Mouse (Mus musculus): ENCODE results near the gene Cdhr1. TPM values are rescaled to one million over a fixed set of nuclear protein-coding genes. Genes with fewer than 3 reads are reported as not detected.
"Not testable (repeated sequence)": the region's sequence is repeated elsewhere in the genome, so short reads cannot be mapped to it uniquely, and the experiment has no call there.

Gene Cdhr1
- 1 to 10 TPM; 7.5 to 8.5 TPM for total RNA-seq (2021)

DNA sequence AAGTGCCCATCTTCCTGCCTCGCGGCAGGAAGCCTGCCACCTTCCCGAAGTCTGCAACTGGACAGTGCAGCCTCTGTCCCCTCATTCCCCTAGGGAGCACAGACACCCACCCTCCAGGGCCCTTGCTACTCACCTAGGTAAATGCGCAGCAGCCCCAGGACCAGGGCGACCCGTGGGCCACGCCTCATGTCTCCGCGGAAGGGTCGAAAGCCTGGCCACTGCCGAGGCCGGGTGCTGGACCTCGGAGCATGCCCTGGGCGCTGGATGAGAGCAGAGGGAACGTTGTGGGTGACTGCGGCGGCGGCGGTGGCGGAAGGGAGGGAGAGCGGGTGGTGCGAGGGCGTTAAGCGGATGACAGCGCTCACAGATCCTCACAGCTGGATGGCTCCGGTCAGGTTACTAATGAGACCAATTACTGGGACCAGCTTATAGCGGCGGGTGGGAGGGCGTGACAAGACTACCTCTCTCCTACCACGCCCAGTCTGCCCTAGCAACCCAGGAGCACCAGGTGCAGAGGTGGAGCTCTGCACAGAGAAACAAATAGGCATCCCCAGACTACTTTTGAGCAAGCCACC, at the start of gene Cdhr1:
TSS of gene Cdhr1 (minus strand) at position 392 of the 575 bp plus-strand sequence.
- DNase-seq: peak; percentile 15 to 22

- no peak for DNase-seq
These were observed 41.0 kb upstream of the Cdhr1 start for GRCm38 (mm10) chr14:37139051-37139710.

DNA sequence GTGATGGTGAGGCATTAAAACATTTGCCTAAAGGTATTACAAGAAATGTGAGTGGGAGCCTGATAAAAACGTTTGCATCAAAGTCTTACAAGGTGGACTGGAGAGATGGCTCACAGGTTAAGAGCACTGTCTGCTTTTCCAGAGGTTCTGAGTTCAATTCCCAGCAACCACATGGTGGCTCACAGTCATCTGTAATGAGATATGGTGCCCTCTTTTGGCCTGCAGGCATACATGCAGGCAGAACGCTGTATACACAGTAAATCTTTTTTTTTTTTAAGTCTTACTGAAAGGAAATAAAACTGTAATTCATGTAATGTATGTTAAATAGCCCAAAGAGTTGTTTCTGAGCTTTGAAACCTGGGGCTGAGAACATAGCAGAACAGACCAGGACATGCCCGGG, 39.4 kb upstream of the Cdhr1 start:
- not testable (repeated sequence) for DNase-seq

DNA sequence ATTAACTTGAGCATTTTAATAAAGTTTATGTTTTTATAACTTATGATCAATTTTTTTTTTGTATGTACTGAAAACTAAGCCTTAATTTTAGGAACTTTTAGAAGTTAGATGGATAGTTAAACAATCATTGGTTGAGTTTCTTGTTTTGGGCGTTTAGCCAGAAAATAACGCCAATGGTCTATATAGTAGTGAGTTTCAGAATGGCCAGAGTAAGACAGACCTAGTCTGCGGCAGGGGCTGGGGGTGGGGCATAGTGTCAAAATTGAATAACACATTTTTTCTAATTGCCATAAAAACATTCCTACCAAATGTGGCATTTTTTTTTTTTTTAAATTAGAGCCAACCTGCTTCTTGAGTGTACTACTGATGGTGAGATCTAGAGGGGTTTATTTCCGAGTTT, 38.0 kb upstream of the Cdhr1 start:
- DNase-seq: no peak

DNA sequence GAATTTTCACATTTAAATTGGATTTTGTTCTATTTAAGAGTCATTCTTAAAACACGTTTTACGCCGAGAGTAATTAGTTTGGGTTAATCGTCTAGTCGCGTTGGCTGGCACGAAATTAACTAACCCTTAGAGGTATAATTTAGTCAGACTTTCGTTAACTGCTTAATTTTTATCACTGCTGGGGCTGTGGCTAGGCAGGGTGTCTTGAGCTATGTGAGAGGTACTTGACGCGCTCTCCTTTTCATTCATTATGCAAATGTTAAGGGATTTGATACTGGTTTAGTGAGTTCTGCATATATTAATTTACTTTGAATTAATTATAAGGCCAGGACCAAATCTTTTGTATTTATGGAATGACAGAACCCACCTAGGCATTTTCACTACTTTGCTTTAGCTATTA, 37.5 kb upstream of the Cdhr1 start:
- DNase-seq: no peak

DNA sequence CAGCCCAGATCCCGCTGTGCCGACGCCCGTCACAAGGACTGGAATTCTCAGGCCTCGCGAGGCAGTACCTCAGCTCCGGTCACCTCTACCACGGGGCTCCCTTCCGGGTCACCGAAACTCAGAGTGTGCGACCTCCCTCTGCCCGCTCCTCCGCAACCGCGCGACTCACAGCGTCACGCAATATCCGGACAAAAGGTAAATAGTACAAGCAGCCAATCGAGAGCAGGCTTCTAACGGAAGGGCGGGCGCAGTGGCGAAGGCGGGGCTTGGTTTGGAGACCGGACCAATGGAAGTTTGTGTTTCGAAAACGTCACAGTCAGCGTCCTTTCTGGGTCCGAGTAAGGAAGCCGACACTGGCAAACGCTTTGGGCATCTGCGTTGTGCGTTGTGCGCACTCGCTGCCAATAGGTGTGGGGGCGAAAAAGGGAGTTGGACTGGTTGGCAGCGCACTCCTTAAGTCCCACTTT, 37.0 kb upstream of the Cdhr1 start, which contains the start of gene Ghitm:
TSS of gene Ghitm (minus strand) at position 146 of the 467 bp plus-strand sequence.
- peak; percentile 98 for DNase-seq

DNA sequence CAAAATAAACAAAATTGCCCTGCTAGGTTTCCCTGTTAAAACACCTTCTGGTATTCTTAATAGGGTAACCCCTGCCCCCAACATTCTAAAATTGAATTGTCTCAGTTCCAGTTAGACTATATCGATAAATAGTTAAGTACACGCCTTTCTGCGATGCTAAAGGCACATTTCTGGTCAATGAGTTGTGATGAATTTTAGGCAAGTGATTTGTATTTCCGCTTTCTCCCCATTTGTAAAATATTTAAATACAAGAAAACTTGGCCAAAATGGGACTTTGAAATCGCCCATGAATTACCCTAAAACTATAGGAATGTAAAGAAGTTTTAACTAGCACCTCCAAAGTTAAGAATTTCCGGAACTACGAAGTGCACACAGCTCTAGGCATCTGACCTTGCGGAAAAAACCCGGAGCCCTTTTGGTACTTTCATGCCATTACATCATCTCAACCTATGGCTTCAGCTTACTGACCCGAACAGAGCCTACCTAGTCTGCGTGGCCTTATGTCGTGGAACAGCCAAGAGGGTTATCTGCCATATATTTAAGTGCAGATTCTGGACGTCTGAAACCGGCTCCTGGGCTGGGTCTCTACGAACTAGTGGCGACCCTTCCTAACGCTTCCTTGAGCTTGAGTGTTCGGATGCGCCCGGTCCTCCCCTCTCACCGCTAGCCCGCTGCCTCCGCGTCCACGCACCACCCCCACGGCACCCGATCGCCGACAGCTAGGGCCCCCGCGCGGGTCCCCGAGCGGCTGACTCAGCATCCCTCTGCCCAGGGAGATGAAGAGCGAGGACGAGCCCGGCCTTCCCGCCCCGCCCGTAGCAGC, 36.4 kb upstream of the Cdhr1 start:
- DNase-seq: no peak

DNA sequence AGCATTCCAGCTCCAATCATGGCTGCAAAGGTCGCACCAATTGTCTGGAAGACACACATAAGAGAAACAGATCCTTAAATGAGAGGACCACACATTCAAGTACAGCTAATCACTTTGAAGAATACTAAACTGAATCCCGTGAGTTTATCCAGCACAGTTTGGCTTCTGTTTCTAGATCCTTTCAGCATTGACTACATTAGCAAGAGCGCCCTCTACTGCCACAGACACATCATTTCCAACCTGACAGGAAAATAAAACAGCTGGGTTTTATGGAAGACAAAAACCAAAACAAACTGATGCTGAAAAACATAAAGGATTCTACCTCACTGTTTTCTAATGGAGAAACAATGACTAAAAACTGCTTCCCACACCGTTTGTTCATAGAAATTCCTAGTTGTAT, 29.5 kb upstream of the Cdhr1 start:
- no peak for DNase-seq

DNA sequence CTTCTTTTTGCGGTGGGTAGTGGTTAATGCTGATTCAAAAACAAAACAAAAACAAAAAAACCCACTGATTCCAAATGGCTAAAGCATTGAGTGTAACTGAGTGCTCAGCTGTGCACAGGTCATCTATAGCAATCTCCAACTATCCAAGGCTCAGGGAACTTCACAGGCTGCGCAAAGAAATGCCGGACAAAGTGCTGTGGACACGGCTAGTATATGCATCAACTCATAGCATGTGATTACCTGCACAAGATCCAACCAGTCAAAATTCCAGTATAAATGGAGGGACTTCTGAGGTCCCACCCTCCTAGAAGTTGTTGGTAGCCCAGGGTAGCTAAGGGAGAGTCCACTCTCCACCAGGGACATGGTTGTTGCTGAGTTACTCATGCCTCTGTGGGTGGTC, 21.1 kb upstream of the Cdhr1 start:
- DNase-seq: no peak

- no peak for DNase-seq
These were observed 15.8 kb upstream of the Cdhr1 start, which contains the start of gene 2610528A11Rik for GRCm38 (mm10) chr14:37113922-37114321. Gene 2610528A11Rik, minus strand, starts transcription at chr14:37114022.

- DNase-seq: no peak
These were observed 14.8 kb upstream of the Cdhr1 start for GRCm38 (mm10) chr14:37112931-37113330.

- no peak for DNase-seq
These were observed 13.2 kb upstream of the Cdhr1 start for GRCm38 (mm10) chr14:37111371-37111770.

DNA sequence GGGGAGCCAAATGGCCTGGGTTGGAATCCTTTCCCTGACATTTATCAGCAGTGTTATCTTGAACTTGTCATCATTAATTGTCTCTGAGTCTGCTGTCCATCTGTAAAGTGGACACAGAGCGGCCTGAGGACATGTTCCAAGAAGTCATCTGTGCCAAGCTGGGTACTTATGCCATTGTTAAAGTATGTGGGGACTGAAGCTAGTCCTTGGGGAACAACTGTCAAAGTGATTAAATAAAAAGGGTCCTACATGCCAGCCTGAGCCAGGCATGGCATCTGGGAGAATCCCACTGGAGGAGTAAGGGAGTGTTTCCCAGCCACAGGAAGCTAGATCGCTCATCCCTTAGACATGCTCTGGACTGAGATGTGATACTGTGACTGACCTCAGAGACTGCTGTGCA, 12.3 kb upstream of the Cdhr1 start:
- no peak for DNase-seq

- DNase-seq: no peak
These were observed 11.8 kb upstream of the Cdhr1 start for GRCm38 (mm10) chr14:37109975-37110374.

DNA sequence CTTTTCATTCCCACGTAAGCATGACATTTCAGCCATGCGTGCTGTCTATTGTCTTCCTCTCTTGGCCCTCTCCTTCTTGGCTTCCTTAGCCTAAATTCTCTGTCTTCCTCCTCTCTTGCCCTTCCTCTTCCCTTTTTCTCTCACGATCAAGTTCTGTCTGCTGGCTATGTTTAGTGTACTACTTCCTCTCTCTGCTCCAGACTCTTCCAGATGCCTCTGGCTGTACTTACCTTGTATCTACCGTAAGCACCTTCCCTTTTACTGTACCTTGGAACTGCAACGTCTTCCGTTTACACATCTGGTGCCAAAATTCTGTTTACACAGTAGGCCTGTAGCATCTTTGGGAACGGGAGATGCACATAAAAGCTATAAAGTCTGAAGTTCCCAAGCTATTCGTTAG, 11.3 kb upstream of the Cdhr1 start:
- no peak for DNase-seq

DNA sequence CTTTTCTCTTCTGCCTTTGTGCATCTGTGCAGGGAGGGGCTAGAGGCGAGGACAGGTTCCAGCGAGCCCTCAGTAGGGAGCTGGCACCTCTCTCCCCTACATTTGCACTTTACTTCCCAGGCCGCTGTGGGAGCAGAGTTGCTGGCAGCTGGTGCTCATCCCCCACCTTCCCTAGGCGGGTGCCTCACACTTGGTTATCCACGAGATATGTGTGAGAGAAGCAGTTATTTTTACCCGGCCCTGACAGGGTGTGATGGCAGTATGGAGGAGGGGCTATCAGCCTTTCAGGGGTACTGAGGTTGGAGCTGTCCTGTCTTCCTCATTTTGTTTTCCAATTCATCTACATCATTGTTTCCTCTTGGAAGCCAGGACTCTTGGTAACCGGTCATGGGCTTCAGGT, 7.7 kb upstream of the Cdhr1 start:
- DNase-seq: no peak

- no peak for DNase-seq
These were observed 6.6 kb upstream of the Cdhr1 start for GRCm38 (mm10) chr14:37104747-37105146.

DNA sequence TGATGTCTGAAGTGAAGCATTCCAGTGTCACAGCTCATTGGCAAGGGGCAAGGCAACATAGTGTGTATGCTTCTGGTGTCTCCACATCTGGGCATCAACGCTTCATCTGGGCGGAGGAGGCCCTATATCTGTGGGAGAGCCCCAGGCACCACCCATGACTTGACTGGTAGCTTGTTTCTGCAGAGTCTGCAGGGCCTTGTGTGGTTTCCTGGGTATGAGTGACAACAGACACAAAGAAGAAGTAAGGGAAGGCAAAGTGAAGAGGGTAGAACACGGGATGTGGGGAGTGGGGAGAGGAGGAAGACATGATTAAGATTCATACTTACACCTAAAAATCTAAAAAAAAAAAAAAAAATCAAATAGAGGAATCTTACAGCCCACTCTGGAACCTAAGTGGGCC, 4.3 kb upstream of the Cdhr1 start:
- no peak for DNase-seq

DNA sequence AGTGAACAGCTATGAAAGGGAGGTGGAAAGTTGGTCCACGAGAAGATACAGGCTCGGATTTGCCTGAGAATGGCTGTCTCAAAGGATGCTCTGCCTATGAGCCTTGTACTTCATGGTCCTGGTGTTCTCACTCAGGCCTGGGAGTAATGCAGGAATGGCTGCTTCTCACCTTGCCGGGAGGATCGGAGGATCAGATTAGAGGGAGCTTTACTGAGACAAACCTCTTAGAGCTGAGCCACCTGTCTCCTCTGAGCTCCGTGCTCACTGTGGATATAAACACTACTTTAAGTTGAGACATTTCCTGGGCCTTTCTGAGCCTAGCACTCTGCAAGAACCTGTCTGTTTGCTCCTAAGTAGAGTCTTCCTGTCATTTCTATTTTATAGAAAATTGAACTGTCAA, 3.4 kb upstream of the Cdhr1 start:
- no peak for DNase-seq

DNA sequence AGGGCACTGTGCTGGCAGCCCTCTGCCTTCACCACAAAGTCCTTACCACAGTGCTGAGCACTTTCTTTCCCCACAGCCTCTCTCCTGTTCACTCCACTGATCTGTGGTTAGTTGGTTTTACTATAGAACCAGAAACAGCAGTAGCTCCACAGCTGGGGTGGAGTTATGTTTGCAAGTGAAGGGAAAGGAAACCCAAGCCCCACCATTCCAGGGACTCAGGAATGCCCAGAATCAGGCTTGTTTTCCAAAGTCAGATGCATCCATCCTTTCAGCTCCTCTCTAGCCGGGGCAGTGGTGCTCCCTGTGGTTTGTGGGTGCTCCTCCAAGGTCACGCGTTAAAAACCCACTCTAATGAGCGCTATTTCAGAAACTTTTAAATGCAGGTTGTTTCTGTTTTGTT, 2.6 kb downstream of the Cdhr1 start:
- no peak for DNase-seq

- DNase-seq: no peak
These were observed 3.7 kb downstream of the Cdhr1 start for GRCm38 (mm10) chr14:37094436-37094835.

GRCm38 (mm10) chr14:37083755-37084154, 14.4 kb downstream of the Cdhr1 start:
- DNase-seq: no peak

- no peak for DNase-seq
These were observed 17.4 kb downstream of the Cdhr1 start for GRCm38 (mm10) chr14:37080724-37081123.
